Mouse (Mus musculus) adipocyte (in vitro differentiated cells): Measurements from ENCODE around the gene Galr2.
"Not testable (repeated sequence)": the region's sequence is repeated elsewhere in the genome, so short reads cannot be mapped to it uniquely, and the experiment has no call there.

ENCODE experiments used
- DNase-seq: peaks from one replicate; pipeline ENCODE4 v3.0.0-alpha.2; 2016; ENCODE audit warnings: low spot score

Gene Galr2

GRCm38 (mm10) chr11:116269560-116269959, 11.2 kb upstream of the Galr2 start:
- DNase-seq, result no peak

- no peak for DNase-seq
Measured at GRCm38 (mm10) chr11:116272589-116273468, 7.9 kb upstream of the Galr2 start.

GRCm38 (mm10) chr11:116273469-116274044, 7.2 kb upstream of the Galr2 start:
- DNase-seq, result no peak

- DNase-seq, result peak; percentile 93
Measured at GRCm38 (mm10) chr11:116274045-116274666, 6.6 kb upstream of the Galr2 start, which contains the start of gene Srp68. Srp68 (minus strand) TSS chr11:116274217.

- not testable (repeated sequence) for DNase-seq
Measured at GRCm38 (mm10) chr11:116277184-116277583, 3.6 kb upstream of the Galr2 start.

GRCm38 (mm10) chr11:116281671-116282070, 932 bp downstream of the Galr2 start:
- DNase-seq, result no peak

GRCm38 (mm10) chr11:116282089-116282488, 1.4 kb downstream of the Galr2 start:
- DNase-seq, result no peak

GRCm38 (mm10) chr11:116282912-116283521, 2.3 kb downstream of the Galr2 start:
- DNase-seq, result no peak

- DNase-seq, result no peak
Measured at GRCm38 (mm10) chr11:116283982-116284381, 3.2 kb downstream of the Galr2 start.

GRCm38 (mm10) chr11:116285770-116286191, 5.0 kb downstream of the Galr2 start:
- no peak for DNase-seq

- no peak for DNase-seq
Measured at GRCm38 (mm10) chr11:116287351-116287750, 6.6 kb downstream of the Galr2 start.

GRCm38 (mm10) chr11:116290556-116290955, 9.8 kb downstream of the Galr2 start:
- no peak for DNase-seq

- DNase-seq, result no peak
Measured at GRCm38 (mm10) chr11:116292401-116292800, 11.7 kb downstream of the Galr2 start.

- no peak for DNase-seq
Measured at GRCm38 (mm10) chr11:116293538-116294137, 12.9 kb downstream of the Galr2 start.

GRCm38 (mm10) chr11:116294319-116294718, 13.6 kb downstream of the Galr2 start:
- DNase-seq, result peak; percentile 81

GRCm38 (mm10) chr11:116296191-116296734, 15.5 kb downstream of the Galr2 start:
- DNase-seq, result no peak

- DNase-seq, result no peak
Measured at GRCm38 (mm10) chr11:116297017-116297416, 16.3 kb downstream of the Galr2 start.

- no peak for DNase-seq
Measured at GRCm38 (mm10) chr11:116298221-116298620, 17.5 kb downstream of the Galr2 start.

GRCm38 (mm10) chr11:116298621-116299020, 17.9 kb downstream of the Galr2 start:
- DNase-seq, result no peak

- DNase-seq, result no peak
Measured at GRCm38 (mm10) chr11:116305423-116305822, 24.7 kb downstream of the Galr2 start.

- peak; percentile 93 for DNase-seq
Measured at GRCm38 (mm10) chr11:116306126-116306982, 25.6 kb downstream of the Galr2 start.
